Mouse (Mus musculus) bone marrow macrophage, adult 2 months (primary cell): ENCODE measurements at regions not wholly inside any gene's neighbourhood (a gene's known extent, or its start where the extent isn't known, plus 50 kb on each side); places are given as distances from the start of the nearest gene placed in this dataset.

Source experiments
- CTCF ChIP-seq: IDR thresholded peaks from 2 replicates; pipeline ENCODE4 v1.5.1; 2012; ENCODE audit warnings: low read depth, mild to moderate bottlenecking, low read length, moderate library complexity
- POLR2A ChIP-seq: IDR thresholded peaks from 2 replicates; pipeline ENCODE4 v1.6.1; 2012; ENCODE audit warnings: mild to moderate bottlenecking, low read depth, low read length, borderline replicate concordance

DNA sequence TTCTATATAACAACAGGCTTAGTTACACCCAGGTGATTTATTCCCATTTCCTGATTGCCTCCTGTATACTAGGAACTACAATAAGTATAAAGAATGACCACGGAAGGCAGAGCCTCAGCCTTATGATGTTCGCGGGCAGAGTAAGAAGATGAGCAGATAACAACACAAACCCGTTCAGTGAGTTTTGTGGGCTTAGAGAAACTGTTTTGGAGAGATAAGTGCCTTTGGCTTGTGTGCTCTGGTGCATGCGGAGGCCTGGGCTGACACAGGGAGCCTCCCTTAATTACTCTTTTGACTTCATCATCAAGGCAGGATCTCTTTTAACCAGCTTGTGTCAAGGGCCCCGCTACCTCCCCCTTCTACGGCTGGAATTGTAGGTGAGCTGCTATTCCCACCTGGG is 139.3 kb upstream of the Ttc29 start:
- TF ChIP-seq CTCF (no peak), POLR2A (no peak)
